Mouse (Mus musculus) adrenal gland, adult 10 weeks (tissue): ENCODE measurements around the gene Tlx3. TPM values are rescaled to one million over a fixed set of nuclear protein-coding genes. Genes with fewer than 3 reads are reported as not detected.

Experiments
- polyA plus RNA-seq: library from polyadenylated mRNA; stranded (reverse); fragments of 350-450 nt; fragmentation: Illumina TruSeq; extraction: RNeasy Lipid Tissue Mini Kit (QIAGEN cat#74804); gene quantifications from one replicate; pipeline ENCODE4 v1.2.3, GENCODE M21; 2014; ENCODE audit warnings: low read depth, low replicate concordance

Tlx3 gene
- not detected for polyA plus RNA-seq

DNA sequence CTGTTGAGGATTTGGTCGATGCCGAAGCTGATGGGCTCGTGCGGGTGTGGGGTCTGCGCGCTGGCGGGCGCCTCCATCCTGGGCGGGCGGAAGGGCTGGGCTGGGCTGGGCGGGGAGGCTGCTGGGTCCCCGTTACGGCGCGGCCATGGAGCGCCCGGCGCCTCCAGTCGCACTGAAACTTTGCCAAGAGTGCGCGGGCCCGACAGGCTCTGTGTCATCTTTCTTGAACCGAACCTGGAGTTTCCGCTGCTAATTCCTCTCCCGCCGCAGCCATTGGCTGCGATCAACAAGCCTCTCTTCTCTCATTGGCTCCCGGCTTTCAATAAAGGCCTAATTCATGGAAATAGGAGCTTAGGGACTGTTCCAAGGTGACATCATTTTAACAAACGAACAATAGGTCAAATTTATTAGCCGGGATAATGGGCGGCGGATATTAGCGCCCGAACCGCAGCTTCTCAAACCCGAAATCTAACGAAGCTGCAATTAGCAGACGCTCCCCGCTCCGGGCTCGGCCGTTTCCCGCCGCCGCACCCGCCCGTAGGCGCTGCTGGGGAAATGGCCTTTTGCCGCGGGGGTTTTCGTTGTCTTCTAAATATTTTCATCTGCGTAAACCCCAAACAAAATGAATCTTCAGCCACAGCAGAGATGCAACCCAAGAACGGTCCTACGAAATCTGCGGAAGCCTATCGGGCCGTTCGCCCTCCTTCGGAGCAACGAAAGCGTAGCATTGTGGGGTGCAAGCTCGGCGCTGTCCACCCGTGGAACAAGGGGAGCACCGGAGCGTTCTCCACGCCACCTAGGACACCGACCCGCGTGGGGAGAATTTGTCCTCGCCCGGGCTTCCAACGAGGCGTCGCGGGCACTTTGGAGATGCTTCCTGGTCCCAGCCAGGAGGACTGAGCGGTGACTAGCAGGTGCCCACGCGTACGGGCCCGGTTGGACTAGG lies at the start of gene Tlx3:
Gene Tlx3, minus strand, starts transcription at position 207 of the 946 bp plus-strand sequence.

DNA sequence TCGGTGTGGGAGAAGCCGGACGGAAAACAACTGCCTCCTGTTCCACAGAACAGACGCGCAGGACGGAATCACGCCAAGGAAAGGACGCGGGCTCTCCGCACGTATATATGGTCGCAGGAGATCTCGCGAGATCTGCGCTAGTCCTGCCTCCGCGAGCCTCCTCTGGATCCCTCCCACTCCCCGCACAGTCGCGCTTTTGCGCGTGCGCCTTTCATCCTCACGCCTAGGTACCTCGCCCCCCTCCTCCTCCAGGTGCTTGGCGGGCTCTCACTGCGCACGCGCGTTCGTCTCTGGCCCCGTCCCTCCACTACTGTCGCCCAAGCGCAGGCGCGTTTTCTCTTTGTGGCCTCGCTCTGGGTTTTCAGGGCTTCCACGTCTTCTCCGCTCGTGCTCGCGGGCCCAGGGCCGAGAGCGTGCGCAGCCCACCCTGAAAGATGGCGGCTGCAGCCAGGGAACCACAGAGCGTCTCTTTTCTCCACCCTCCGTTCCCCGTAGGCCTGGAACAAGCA lies 40.3 kb downstream of the Tlx3 start, which contains the start of gene Npm1:
Gene Npm1, minus strand, starts transcription at position 209 of the 509 bp plus-strand sequence.

Other genes with a start within 250 kb of the Tlx3 start
- gene Fgf18, start 56.2 kb downstream of the Tlx3 start, polyA plus RNA-seq: 0.64 TPM
- 1,253 TPM for gene Npm1, start 40.4 kb downstream of the Tlx3 start, polyA plus RNA-seq
- gene Gm12117, start 73.1 kb upstream of the Tlx3 start, polyA plus RNA-seq: not detected